Mouse (Mus musculus): Measurements from ENCODE around the gene 4930402H24Rik. TPM values are rescaled to one million over a fixed set of nuclear protein-coding genes. Genes with fewer than 3 reads are reported as not detected.

The 4930402H24Rik gene
- polyA plus RNA-seq, 2 experiments = 29.1 to 33.8 TPM

- no peak for DNase-seq (ENCODE audit: low spot score)
- ATAC-seq (ENCODE audit: low FRiP score, low read depth) = no peak
- Histone ChIP-seq H3K4me2 (replicated peaks; ENCODE audit: low read depth, low read length, severe bottlenecking) (no peak overlapping the region), H3K27me3 (ENCODE audit: control insufficient read depth, insufficient read depth, low read length) (no peaks in the 10 kb centered on the region), H3K9me3 (ENCODE audit: control insufficient read depth, low read length) (no peaks in the 10 kb centered on the region), H3K4me3 (replicated peaks; ENCODE audit: low read length) (no peak overlapping the region), H3K36me3 (ENCODE audit: control insufficient read depth, insufficient read depth, low read length) (no peaks in the 10 kb centered on the region), H3K4me1 (ENCODE audit: control insufficient read depth, insufficient read depth, low read length) (no peaks in the 10 kb centered on the region), H3K27ac (replicated peaks; ENCODE audit: low read depth, low read length) (no peak overlapping the region), H3K9ac (ENCODE audit: low read depth, low read length, severe bottlenecking) (no peak overlapping the region)
- no peak for TF ChIP-seq POLR2A (IDR thresholded peaks at IDR 0.05; ENCODE audit: borderline replicate concordance, extremely low read depth, insufficient read depth, insufficient read length)
- WGBS = 85% methylated on average over 3 of the region's 3 CpGs
Observed at GRCm38 (mm10) chr2:130862091-130862490, 44.1 kb downstream of the 4930402H24Rik start.

GRCm38 (mm10) chr2:130852964-130853363 is 53.2 kb downstream of the 4930402H24Rik start:
- 0 out of 2 replicates have a peak, but pooled peaks cover 5% of the 10 kb centered on the region for H3K4me1 ChIP-seq (ENCODE audit: control insufficient read depth, insufficient read depth, low read length)
- H3K36me3 ChIP-seq (ENCODE audit: control insufficient read depth, insufficient read depth, low read length) = no peaks in the 10 kb centered on the region
- H3K27me3 ChIP-seq (ENCODE audit: control insufficient read depth, insufficient read depth, low read length) = no peaks in the 10 kb centered on the region
- no peak overlapping the region for H3K4me2 ChIP-seq (replicated peaks; ENCODE audit: low read depth, low read length, severe bottlenecking)
- H3K9ac ChIP-seq (ENCODE audit: low read depth, low read length, severe bottlenecking) = no peak overlapping the region
- TF ChIP-seq POLR2A (IDR thresholded peaks at IDR 0.05; ENCODE audit: borderline replicate concordance, extremely low read depth, insufficient read depth, insufficient read length) = no peak
- ATAC-seq (ENCODE audit: low FRiP score, low read depth) (no peak), DNase-seq (ENCODE audit: low spot score) (no peak)
- no peaks in the 10 kb centered on the region for H3K9me3 ChIP-seq (ENCODE audit: control insufficient read depth, low read length)
- 92% methylated on average over 1 of the region's 1 CpGs for WGBS
- no peak overlapping the region for H3K4me3 ChIP-seq (replicated peaks; ENCODE audit: low read length)
- no peak overlapping the region for H3K27ac ChIP-seq (replicated peaks; ENCODE audit: low read depth, low read length)

- 63% methylated on average over 9 of the region's 9 CpGs for WGBS
- no peak overlapping the region for H3K27ac ChIP-seq (replicated peaks; ENCODE audit: low read depth, low read length)
- no peaks in the 10 kb centered on the region for H3K9me3 ChIP-seq (ENCODE audit: control insufficient read depth, low read length)
- DNase-seq (ENCODE audit: low spot score) (no peak), ATAC-seq (ENCODE audit: low FRiP score, low read depth) (no peak)
- TF ChIP-seq POLR2A (IDR thresholded peaks at IDR 0.05; ENCODE audit: borderline replicate concordance, extremely low read depth, insufficient read depth, insufficient read length) = no peak
- H3K4me1 ChIP-seq (ENCODE audit: control insufficient read depth, insufficient read depth, low read length) = 0 out of 2 replicates have a peak, but pooled peaks cover 5% of the 10 kb centered on the region
- H3K36me3 ChIP-seq (ENCODE audit: control insufficient read depth, insufficient read depth, low read length) = no peaks in the 10 kb centered on the region
- no peaks in the 10 kb centered on the region for H3K27me3 ChIP-seq (ENCODE audit: control insufficient read depth, insufficient read depth, low read length)
- no peak overlapping the region for H3K4me2 ChIP-seq (replicated peaks; ENCODE audit: low read depth, low read length, severe bottlenecking)
- H3K4me3 ChIP-seq (replicated peaks; ENCODE audit: low read length) = no peak overlapping the region
- H3K9ac ChIP-seq (ENCODE audit: low read depth, low read length, severe bottlenecking) = no peak overlapping the region
Observed at GRCm38 (mm10) chr2:130851363-130852246, 54.6 kb downstream of the 4930402H24Rik start.

- ATAC-seq (ENCODE audit: low FRiP score, low read depth) = no peak
- no peak overlapping the region for H3K4me3 ChIP-seq (replicated peaks; ENCODE audit: low read length)
- no peak overlapping the region for H3K9ac ChIP-seq (ENCODE audit: low read depth, low read length, severe bottlenecking)
- H3K27me3 ChIP-seq (ENCODE audit: control insufficient read depth, insufficient read depth, low read length) = no peaks in the 10 kb centered on the region
- 64% methylated on average over 4 of the region's 4 CpGs for WGBS
- H3K27ac ChIP-seq (replicated peaks; ENCODE audit: low read depth, low read length) = no peak overlapping the region
- 0 out of 2 replicates have a peak, but pooled peaks cover 5% of the 10 kb centered on the region for H3K4me1 ChIP-seq (ENCODE audit: control insufficient read depth, insufficient read depth, low read length)
- TF ChIP-seq POLR2A (IDR thresholded peaks at IDR 0.05; ENCODE audit: borderline replicate concordance, extremely low read depth, insufficient read depth, insufficient read length) = no peak
- no peaks in the 10 kb centered on the region for H3K9me3 ChIP-seq (ENCODE audit: control insufficient read depth, low read length)
- H3K36me3 ChIP-seq (ENCODE audit: control insufficient read depth, insufficient read depth, low read length) = no peaks in the 10 kb centered on the region
- DNase-seq (ENCODE audit: low spot score) = no peak
- no peak overlapping the region for H3K4me2 ChIP-seq (replicated peaks; ENCODE audit: low read depth, low read length, severe bottlenecking)
Observed at GRCm38 (mm10) chr2:130849688-130850087, 56.5 kb downstream of the 4930402H24Rik start.

- no peak for TF ChIP-seq POLR2A (IDR thresholded peaks at IDR 0.05; ENCODE audit: borderline replicate concordance, extremely low read depth, insufficient read depth, insufficient read length)
- Histone ChIP-seq H3K9me3 (ENCODE audit: control insufficient read depth, low read length) (no peaks in the 10 kb centered on the region), H3K27me3 (ENCODE audit: control insufficient read depth, insufficient read depth, low read length) (no peaks in the 10 kb centered on the region), H3K9ac (ENCODE audit: low read depth, low read length, severe bottlenecking) (no peak overlapping the region), H3K36me3 (ENCODE audit: control insufficient read depth, insufficient read depth, low read length) (no peaks in the 10 kb centered on the region), H3K4me2 (replicated peaks; ENCODE audit: low read depth, low read length, severe bottlenecking) (no peak overlapping the region), H3K4me3 (replicated peaks; ENCODE audit: low read length) (no peak overlapping the region), H3K4me1 (ENCODE audit: control insufficient read depth, insufficient read depth, low read length) (0 out of 2 replicates have a peak, but pooled peaks cover 5% of the 10 kb centered on the region), H3K27ac (replicated peaks; ENCODE audit: low read depth, low read length) (no peak overlapping the region)
- DNase-seq (ENCODE audit: low spot score) = no peak
- ATAC-seq (ENCODE audit: low FRiP score, low read depth) = no peak
- WGBS = 82% methylated on average over 4 of the region's 4 CpGs
Observed at GRCm38 (mm10) chr2:130848313-130848712, 57.9 kb downstream of the 4930402H24Rik start.

Measured in limb, embryonic 14.5 days (tissue).